Mouse (Mus musculus) layer of hippocampus, postnatal 25 days (tissue): ENCODE data around the gene Scrt2. TPM values are rescaled to one million over a fixed set of nuclear protein-coding genes. Genes with fewer than 3 reads are reported as not detected.
A peak's percentile ranks its signal among the peaks of the same experiment; 100 is the strongest.

Experiments used
- DNase-seq, 2 experiments: peaks; one replicate each; pipeline ENCODE4 v3.0.0; 2022; ENCODE audit warnings: mixed read lengths in 2 of 2, low spot score in 1 of 2; ENCODE audit errors: extremely low spot score in 1 of 2
- total RNA-seq, 2 experiments: library from RNA; stranded (reverse); gene quantifications; 2 replicates each; pipeline ENCODE4 v1.2.3; 2021

Scrt2 gene
- total RNA-seq, 2 experiments from 2014 or later, result 21.1 to 23.1 TPM

GRCm38 (mm10) chr2:152081641-152082448 lies 516 bp downstream of the Scrt2 start:
- DNase-seq, result peak; percentile 66 to 69

- no peak for DNase-seq
These were observed 1.3 kb downstream of the Scrt2 start for GRCm38 (mm10) chr2:152082456-152083285.

- DNase-seq, result no peak
These were observed 2.1 kb downstream of the Scrt2 start for GRCm38 (mm10) chr2:152083411-152083810.

- no peak for DNase-seq
These were observed 3.0 kb downstream of the Scrt2 start for GRCm38 (mm10) chr2:152084298-152084697.

GRCm38 (mm10) chr2:152085414-152085813 lies 4.1 kb downstream of the Scrt2 start:
- DNase-seq, result no peak

- DNase-seq, result no peak
These were observed 5.1 kb downstream of the Scrt2 start for GRCm38 (mm10) chr2:152086451-152086850.

GRCm38 (mm10) chr2:152087111-152087510 lies 5.8 kb downstream of the Scrt2 start:
- DNase-seq, result no peak

- DNase-seq, result peak; percentile 64 to 85
These were observed 7.7 kb downstream of the Scrt2 start for GRCm38 (mm10) chr2:152089078-152089477.

GRCm38 (mm10) chr2:152089581-152089980 lies 8.3 kb downstream of the Scrt2 start:
- DNase-seq, result no peak

GRCm38 (mm10) chr2:152090486-152090885 lies 9.2 kb downstream of the Scrt2 start:
- DNase-seq, result no peak

GRCm38 (mm10) chr2:152091342-152092056 lies 10.2 kb downstream of the Scrt2 start:
- DNase-seq, result no peak

- DNase-seq, result no peak
These were observed 11.6 kb downstream of the Scrt2 start for GRCm38 (mm10) chr2:152092927-152093326.

GRCm38 (mm10) chr2:152093356-152093792 lies 12.0 kb downstream of the Scrt2 start:
- DNase-seq, result peak; percentile 52 to 54

- no peak for DNase-seq
These were observed 13.7 kb downstream of the Scrt2 start for GRCm38 (mm10) chr2:152094856-152095545.

- DNase-seq, result no peak
These were observed 15.6 kb downstream of the Scrt2 start for GRCm38 (mm10) chr2:152096922-152097321.

- DNase-seq, result no peak
These were observed 16.6 kb downstream of the Scrt2 start for GRCm38 (mm10) chr2:152097916-152098315.

- no peak for DNase-seq
These were observed 18.2 kb downstream of the Scrt2 start for GRCm38 (mm10) chr2:152099538-152099937.

GRCm38 (mm10) chr2:152101761-152102160 lies 20.4 kb downstream of the Scrt2 start:
- DNase-seq, result no peak

- no peak for DNase-seq
These were observed 21.0 kb downstream of the Scrt2 start for GRCm38 (mm10) chr2:152102369-152102768.

GRCm38 (mm10) chr2:152104711-152105317 lies 23.5 kb downstream of the Scrt2 start:
- DNase-seq, result no peak
